Mouse (Mus musculus) urinary bladder, adult 2 months (tissue): Measurements from ENCODE around the gene Map2k3. TPM values are rescaled to one million over a fixed set of nuclear protein-coding genes. Genes with fewer than 3 reads are reported as not detected.
A peak's percentile ranks its signal among the peaks of the same experiment; 100 is the strongest.

ENCODE experiments used
- DNase-seq: peaks from one replicate; pipeline ENCODE4 v3.0.0; 2022; ENCODE audit warnings: low spot score
- polyA plus RNA-seq: library from polyadenylated mRNA; depleted of rRNA; stranded (reverse); fragments of >200 nt; gene quantifications from 2 replicates; pipeline ENCODE4 v1.2.3, GENCODE M21; 2012

The Map2k3 gene
- polyA plus RNA-seq, 1 experiment, result 44.0 TPM

GRCm38 (mm10) chr11:60924981-60925380 lies 6.9 kb upstream of the Map2k3 start:
- DNase-seq, result no peak

GRCm38 (mm10) chr11:60927264-60927663 lies 4.6 kb upstream of the Map2k3 start:
- peak; percentile 54 for DNase-seq

DNA sequence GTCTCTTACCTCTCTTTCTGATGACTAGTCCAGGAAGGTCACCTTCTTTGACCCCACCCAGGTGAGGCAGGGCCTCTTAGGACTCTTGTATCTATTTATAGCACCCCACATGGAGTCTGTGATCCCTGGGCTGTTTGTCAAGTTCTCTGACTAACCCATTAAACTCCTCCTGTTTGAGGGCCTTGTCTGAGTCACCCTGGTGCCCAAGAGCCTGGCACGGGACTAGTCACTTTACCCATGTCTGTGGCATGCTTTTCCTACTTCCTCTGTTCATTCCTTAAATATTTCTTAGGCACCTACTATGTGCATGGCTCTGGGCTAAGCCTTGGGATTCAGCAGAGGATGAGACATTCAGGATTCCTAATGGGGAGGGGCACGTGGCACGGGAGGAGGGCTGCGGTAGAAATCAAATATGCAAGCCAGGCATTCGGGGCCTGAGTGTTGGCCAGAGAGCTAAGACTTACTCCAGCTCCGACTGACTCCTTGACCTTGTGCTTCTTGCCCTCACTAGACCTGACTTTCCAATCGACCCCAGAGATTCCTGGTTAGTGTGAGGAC lies 1.0 kb upstream of the Map2k3 start:
- DNase-seq, result no peak

DNA sequence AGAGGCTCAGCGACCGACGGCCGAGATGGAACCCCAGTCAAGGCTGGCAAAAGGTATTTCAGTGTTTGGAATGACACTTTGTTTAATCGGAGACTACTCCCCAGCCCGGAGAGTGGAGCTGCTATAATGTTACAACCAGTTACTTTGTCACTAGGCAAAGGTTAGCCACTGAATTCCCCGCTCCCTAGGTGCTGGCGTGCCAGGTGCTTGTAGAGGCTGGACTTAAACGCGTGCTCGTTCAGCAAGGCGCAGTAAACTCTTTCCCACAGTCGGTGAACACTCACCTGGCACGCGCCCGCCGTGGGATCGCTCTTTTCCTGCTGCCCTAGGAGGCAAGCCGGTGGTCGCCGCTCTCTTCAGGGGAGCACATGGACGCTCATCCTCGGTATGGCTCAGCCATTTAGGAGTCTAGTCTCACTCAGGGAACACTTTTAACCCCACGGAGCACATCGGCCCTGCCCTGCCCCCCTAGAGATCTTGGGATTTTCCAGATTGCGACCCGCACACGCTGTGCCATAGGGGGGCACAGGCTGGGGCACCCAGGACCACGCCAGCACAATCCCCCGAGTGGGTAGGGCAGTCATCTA lies 458 bp upstream of the Map2k3 start:
- DNase-seq, result no peak

- no peak for DNase-seq
Observed at GRCm38 (mm10) chr11:60932503-60933020, 729 bp downstream of the Map2k3 start.

DNA sequence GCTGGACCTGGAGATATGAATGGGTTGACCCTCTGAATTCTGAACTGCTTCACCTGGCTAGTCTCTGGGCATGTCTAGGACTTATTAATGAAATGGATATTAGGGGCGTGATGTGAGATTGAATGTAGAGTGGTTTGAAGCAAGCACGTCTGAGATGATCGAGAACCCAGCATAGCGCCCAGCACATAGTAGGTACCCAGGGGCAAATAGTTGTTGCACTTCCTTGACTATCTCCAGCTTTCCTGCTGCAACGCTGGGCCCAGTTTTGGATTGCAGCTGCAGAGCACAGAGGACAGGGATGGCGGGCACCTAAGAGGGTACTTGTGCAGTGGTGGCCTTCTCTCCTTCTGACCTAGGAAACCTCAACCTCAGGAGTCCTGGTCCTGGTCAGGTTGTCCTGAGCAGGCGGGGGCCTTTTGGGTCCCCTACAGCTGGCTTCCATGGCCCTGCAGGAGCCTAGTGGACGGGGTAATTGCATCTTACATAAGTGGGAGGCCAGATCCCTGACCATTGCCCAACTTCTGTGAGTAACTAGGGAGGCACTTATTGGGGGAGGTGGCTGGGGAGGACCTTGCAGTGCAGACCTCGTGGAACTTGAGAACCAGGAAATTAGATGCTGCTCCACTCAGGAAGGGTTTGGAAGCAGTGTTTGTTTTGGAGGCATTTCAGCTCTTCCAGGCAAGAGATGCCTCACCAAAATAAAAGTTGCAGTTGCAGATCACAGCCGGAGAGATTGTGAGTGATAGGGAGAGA lies 1.5 kb downstream of the Map2k3 start:
- DNase-seq, result no peak

GRCm38 (mm10) chr11:60934795-60935194 lies 3.0 kb downstream of the Map2k3 start:
- DNase-seq, result no peak

- DNase-seq, result no peak
Observed at GRCm38 (mm10) chr11:60935326-60935974, 3.6 kb downstream of the Map2k3 start.

- DNase-seq, result no peak
Observed at GRCm38 (mm10) chr11:60935975-60936373, 4.1 kb downstream of the Map2k3 start.

DNA sequence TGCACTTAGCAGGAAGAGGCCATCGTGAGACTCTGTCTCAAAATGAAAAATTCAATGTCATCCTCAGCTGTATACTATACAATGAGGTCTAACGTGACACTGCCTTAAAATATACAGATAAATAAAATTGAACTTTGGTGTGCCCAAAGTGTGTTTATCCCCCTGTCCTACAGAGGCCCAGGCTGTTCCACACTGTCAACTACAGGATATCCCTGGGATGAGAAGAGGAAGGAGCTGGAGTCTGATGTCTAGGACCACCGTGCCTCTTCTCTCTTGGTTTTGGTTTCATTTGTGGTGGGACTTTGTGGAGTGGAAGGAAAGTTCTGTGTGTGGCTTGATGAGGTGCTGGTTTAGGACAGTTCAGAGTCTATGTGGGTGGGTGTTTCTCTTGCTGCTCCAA lies 5.8 kb downstream of the Map2k3 start:
- DNase-seq, result no peak

DNA sequence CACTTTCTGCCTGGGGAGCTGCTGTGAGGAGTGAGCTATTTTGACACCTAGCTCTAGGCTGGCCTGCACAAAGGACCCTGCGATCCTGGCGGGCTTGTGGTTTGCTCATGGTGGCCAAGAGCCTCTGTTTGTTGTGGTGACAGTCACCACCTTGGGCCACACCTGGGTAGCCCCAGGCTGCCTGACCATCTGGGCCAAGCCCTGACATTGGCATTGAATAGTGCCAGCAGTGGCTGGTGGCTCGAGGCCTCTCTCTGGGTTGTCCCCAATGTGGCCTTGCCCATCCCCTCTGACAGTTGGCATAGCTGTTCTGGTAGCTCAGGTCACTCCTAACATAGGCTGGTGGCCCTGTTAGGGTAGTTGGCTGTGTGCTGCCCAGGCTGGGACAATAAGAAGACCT lies 7.7 kb downstream of the Map2k3 start:
- DNase-seq, result no peak

- no peak for DNase-seq
Observed at GRCm38 (mm10) chr11:60940501-60940900, 8.7 kb downstream of the Map2k3 start.

DNA sequence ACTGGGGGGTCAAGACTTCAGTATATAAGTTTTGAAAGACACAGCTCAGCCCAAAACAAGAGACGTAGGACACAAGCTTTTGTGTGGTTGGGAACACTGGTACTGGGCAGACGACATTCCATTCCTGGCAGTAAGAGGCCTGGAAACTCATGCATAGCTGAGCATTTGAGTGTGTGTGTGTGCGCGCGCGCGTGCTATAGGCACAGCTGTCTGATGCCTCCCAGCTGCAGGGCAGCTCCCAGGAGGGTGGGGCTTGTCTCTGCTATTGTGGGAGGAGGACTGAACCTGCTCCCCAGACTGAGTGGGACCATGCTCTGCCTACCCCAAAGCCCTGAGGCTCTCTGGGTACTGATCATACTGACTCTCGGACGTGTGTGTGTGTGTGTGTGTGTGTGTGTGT lies 9.5 kb downstream of the Map2k3 start:
- no peak for DNase-seq

DNA sequence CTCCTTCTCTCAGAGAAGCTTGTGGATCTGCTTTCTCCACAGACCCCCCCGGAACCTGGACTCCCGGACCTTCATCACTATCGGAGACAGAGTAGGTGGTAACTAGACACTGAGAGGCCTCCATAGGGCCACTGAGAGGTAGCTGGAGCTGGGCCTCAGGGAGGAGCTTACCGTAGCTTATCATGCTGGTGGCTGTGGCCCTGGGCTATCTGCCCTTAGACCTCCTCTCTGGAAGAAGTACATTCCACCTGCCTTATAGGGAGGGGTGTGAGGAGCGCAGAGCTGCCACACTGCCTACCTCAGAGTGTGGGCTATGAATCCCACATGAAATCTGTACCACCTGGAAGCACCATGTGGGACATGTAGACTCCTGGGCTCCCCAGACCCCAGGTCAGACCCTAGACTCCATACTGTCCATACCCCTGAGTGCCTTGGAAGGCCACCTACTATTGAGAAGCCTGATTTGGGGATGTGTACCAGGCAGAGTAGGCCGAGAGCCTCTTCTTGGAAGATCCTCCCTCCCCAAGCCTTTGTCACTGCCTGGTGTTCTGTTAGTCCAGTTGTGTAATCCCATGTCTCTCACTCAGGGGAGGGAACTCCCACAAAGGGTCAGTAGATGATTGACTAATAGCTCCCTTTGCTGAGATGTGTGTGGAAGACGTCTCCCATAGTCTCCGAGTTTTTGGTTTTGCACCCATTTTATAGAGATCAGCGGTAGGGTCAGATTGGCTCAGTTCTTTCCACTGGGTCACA lies 10.6 kb downstream of the Map2k3 start:
- DNase-seq, result no peak

DNA sequence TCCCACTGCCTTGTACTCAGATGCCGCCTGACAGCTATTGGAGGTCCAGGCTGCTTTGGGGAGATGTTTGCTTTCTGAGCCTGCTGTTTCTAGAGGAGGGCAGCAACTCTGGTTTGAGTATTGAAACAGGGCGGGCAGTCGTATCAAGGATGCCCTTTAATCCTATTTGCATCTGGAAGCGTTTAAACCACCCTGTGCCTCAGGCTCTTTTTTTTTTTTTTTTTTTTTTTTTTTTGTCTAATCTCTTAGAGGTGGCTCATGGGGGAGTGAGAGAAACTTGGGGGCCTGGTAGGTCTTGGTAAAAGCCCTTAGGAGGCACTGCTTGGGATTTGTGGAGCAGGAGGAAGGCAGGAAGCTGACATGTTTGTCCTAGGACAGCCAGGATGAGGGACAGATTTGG lies 13.2 kb downstream of the Map2k3 start:
- no peak for DNase-seq

DNA sequence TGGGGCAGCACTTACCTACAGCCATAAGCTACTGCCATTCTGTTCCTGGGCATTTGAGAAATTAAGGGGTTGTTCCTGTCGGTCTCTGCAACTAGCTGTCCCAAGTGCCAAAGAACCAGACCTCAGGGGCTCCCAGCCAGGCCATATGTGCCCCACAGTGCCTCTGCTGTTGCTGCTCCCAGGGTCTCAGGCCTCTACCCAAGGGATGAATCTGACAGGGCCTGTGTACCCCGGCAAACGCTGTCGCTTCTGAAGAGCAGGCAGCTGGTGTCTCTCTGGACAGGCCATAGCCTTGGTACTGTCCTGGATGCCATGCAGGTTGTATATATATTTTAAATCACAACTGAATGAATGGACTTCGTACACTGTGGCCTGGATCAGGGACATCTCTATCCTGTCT lies 20.1 kb downstream of the Map2k3 start:
- no peak for DNase-seq

DNA sequence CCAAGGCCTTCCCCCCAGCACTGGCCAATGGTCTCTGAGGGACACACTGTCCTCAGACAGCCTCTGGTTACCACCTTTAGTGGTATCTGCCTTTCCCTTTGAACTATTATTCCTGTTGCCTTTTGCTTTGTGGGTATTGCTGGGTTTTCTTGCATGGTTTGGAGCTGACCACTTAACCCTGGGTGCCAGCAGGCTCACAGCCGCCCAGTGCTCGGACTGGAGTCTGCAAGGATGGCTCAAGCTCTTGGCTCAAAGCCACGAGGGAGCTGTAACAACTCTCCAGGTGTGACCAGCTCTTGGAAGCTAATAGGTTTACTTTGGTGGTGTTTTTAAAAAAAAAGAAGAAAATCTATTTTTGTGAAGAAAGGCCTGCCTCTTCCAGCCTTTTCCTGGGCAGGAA lies 20.5 kb downstream of the Map2k3 start:
- DNase-seq, result no peak

DNA sequence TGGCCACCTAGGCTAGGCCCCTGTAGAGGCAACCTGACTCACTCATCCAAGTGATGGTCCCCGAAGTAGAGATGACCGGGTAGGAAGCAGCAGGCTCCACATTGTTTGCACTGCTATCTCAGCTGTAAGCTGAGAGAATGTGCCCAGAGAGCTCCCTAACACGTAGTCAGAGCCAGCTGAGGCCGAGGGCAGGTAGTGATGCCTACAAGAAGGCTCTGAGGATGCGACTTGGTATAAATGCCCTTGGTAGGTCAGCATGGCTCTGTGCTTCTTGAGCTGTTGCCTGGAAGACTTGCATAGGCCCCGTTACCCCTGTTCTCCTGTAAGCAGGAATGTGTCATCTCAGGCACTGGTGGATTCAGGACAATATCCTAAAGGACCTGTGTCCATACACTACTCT lies 21.2 kb downstream of the Map2k3 start:
- peak; percentile 17 for DNase-seq

GRCm38 (mm10) chr11:60953803-60954202 lies 22.0 kb downstream of the Map2k3 start:
- peak; percentile 63 for DNase-seq

GRCm38 (mm10) chr11:60954255-60955104 lies 22.6 kb downstream of the Map2k3 start:
- DNase-seq, result peak; percentile 17
